Mouse (Mus musculus): ENCODE results near the gene Fgfr2.

The Fgfr2 gene

GRCm38 (mm10) chr7:130982371-130982770 is 2140.8 kb downstream of the Fgfr2 start:
- peak; percentile 66 to 80 for DNase-seq

- DNase-seq: no peak
Measured at GRCm38 (mm10) chr7:130980130-130980529, 2143.0 kb downstream of the Fgfr2 start.

GRCm38 (mm10) chr7:130978545-130978944 is 2144.6 kb downstream of the Fgfr2 start:
- no peak for DNase-seq

- DNase-seq: peak; percentile 77 to 85
Measured at GRCm38 (mm10) chr7:130977794-130978521, 2145.2 kb downstream of the Fgfr2 start.

GRCm38 (mm10) chr7:130976305-130976935 is 2146.7 kb downstream of the Fgfr2 start:
- DNase-seq: peak in 1 of 2 experiments; percentile 37

GRCm38 (mm10) chr7:130972767-130973166 is 2150.4 kb downstream of the Fgfr2 start:
- DNase-seq: no peak

GRCm38 (mm10) chr7:130969507-130969906 is 2153.6 kb downstream of the Fgfr2 start:
- no peak for DNase-seq

GRCm38 (mm10) chr7:130969076-130969475 is 2154.1 kb downstream of the Fgfr2 start:
- no peak for DNase-seq

- peak; percentile 32 to 49 for DNase-seq
Measured at GRCm38 (mm10) chr7:130968537-130968936, 2154.6 kb downstream of the Fgfr2 start.

- no peak for DNase-seq
Measured at GRCm38 (mm10) chr7:130967901-130968300, 2155.2 kb downstream of the Fgfr2 start.

GRCm38 (mm10) chr7:130966876-130967275 is 2156.3 kb downstream of the Fgfr2 start:
- no peak for DNase-seq

GRCm38 (mm10) chr7:130966451-130966850 is 2156.7 kb downstream of the Fgfr2 start:
- no peak for DNase-seq

GRCm38 (mm10) chr7:130965909-130966365 is 2157.2 kb downstream of the Fgfr2 start:
- DNase-seq: peak; percentile 44 to 58

- DNase-seq: no peak
Measured at GRCm38 (mm10) chr7:130965396-130965795, 2157.8 kb downstream of the Fgfr2 start.

GRCm38 (mm10) chr7:130964686-130965085 is 2158.5 kb downstream of the Fgfr2 start:
- peak; percentile 80 to 89 for DNase-seq

- DNase-seq: no peak
Measured at GRCm38 (mm10) chr7:130961429-130961828, 2161.7 kb downstream of the Fgfr2 start.

GRCm38 (mm10) chr7:130959868-130960267 is 2163.3 kb downstream of the Fgfr2 start:
- peak; percentile 64 to 75 for DNase-seq

- DNase-seq: no peak
Measured at GRCm38 (mm10) chr7:130958551-130958950, 2164.6 kb downstream of the Fgfr2 start.

GRCm38 (mm10) chr7:130954177-130954601 is 2169.0 kb downstream of the Fgfr2 start:
- no peak for DNase-seq

- DNase-seq: no peak
Measured at GRCm38 (mm10) chr7:130953376-130953775, 2169.8 kb downstream of the Fgfr2 start.

- no peak for DNase-seq
Measured at GRCm38 (mm10) chr7:130951004-130951403, 2172.1 kb downstream of the Fgfr2 start.

- no peak for DNase-seq
Measured at GRCm38 (mm10) chr7:130950482-130950881, 2172.7 kb downstream of the Fgfr2 start.

GRCm38 (mm10) chr7:130949331-130949751 is 2173.8 kb downstream of the Fgfr2 start:
- peak; percentile 37 to 54 for DNase-seq

GRCm38 (mm10) chr7:130948563-130949208 is 2174.5 kb downstream of the Fgfr2 start:
- no peak for DNase-seq
